Comparison of ENCODE assay signal across 16 mouse cellular contexts in the genomic region with DNA sequence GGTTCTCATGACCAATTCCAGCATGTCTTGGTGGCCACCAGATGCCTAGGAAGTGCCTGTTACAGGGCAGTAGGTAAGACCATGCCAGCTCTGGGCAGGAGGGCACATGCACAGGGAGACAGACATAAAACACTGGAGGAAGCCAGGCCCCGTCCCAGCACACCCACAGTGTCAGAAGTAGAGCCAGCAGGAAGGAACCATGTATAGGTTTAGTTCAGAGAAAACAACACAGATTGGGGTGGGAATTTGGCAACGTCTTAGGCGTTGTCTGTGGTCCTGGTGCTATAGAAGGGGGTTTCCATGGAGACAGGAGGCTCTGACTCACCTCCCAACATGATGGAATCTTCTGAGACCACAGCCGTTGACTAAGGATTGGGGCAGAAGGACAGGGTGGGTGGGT. TPM values are rescaled to one million over a fixed set of nuclear protein-coding genes. Genes with fewer than 3 reads are reported as not detected.
DNase-seq lines count a peak whose midpoint lies in the region; ATAC-seq and TF ChIP-seq lines count a peak whose summit lies in the region.
"Had no signal": no experiment of that assay in that cellular context is flagged by ENCODE, and none has a peak within 500 bp of the region (broad histone marks: within the 10 kb centered on the region; RNA-seq: fewer than 3 reads in every experiment).

No protein-coding gene starts in this region.

- no peak for ATAC-seq in hindbrain, embryonic 13.5 days (ENCODE audit: low FRiP score)
- ATAC-seq: hindbrain, embryonic 16.5 days had no signal

- no peak for TF ChIP-seq POLR2A in testis, adult 2 months (IDR thresholded peaks at IDR 0.05; ENCODE audit: control insufficient read depth, low read depth, low read length)

- no peak overlapping the region for H3K9ac ChIP-seq in hindbrain, embryonic 13.5 days
- H3K9ac ChIP-seq: heart, embryonic 12.5 days; midbrain, embryonic 12.5 days; neural tube, embryonic 13.5 days had no signal

- no peaks in the 10 kb centered on the region for H3K9me3 ChIP-seq in hindbrain, embryonic 13.5 days
- H3K9me3 ChIP-seq: embryonic facial prominence, embryonic 10.5 days; heart, embryonic 12.5 days; midbrain, embryonic 12.5 days; neural tube, embryonic 13.5 days had no signal

- WGBS in hindbrain, embryonic 13.5 days, result 59% methylated on average over 4 of the region's 4 CpGs

- peaks cover 11% of the 10 kb centered on the region for H3K4me1 ChIP-seq in testis, adult 2 months (ENCODE audit: control insufficient read depth, insufficient read depth, low read length)
- 0 out of 2 replicates have a peak, but pooled peaks cover 4% of the 10 kb centered on the region for H3K4me1 ChIP-seq in hindbrain, embryonic 13.5 days (replicated peaks)
- H3K4me1 ChIP-seq: midbrain, embryonic 12.5 days had no signal

- no peaks in the 10 kb centered on the region for H3K27me3 ChIP-seq in testis, adult 2 months (ENCODE audit: control insufficient read depth, insufficient read depth, low read length)
- peaks cover 14% of the 10 kb centered on the region for H3K27me3 ChIP-seq in hindbrain, embryonic 13.5 days

- H3K4me3 ChIP-seq in testis, adult 2 months (ENCODE audit: control insufficient read depth, low read depth, low read length), result peak overlapping the region; percentile 33
- H3K4me3 ChIP-seq in hindbrain, embryonic 13.5 days, result no peak overlapping the region
- H3K4me3 ChIP-seq: embryonic facial prominence, embryonic 10.5 days; heart, embryonic 12.5 days; midbrain, embryonic 12.5 days; neural tube, embryonic 13.5 days had no signal

- H3K4me2 ChIP-seq in hindbrain, embryonic 13.5 days, result no peak overlapping the region
- H3K4me2 ChIP-seq: heart, embryonic 12.5 days; midbrain, embryonic 12.5 days; neural tube, embryonic 13.5 days had no signal

- H3K27ac ChIP-seq in testis, adult 2 months (ENCODE audit: control insufficient read depth, insufficient read depth, low read depth, low read length), result no peak overlapping the region
- no peak overlapping the region for H3K27ac ChIP-seq in hindbrain, embryonic 13.5 days
- H3K27ac ChIP-seq: embryonic facial prominence, embryonic 10.5 days; midbrain, embryonic 12.5 days; neural tube, embryonic 13.5 days had no signal

- peak; percentile 28 for DNase-seq in layer of hippocampus, adult 11-12 months (ENCODE audit: low spot score)
- DNase-seq in layer of hippocampus, adult 9-10 months (ENCODE audit: low spot score), result no peak
- DNase-seq in testis, postnatal 10 days (ENCODE audit: low spot score), result no peak
- peak; percentile 28 to 35 for DNase-seq in frontal cortex, postnatal 36 days (ENCODE audit: low spot score in 2 of 2)
- DNase-seq in telencephalon, adult 2 months (ENCODE audit: low read depth, low spot score), result peak; percentile 88
- DNase-seq in cerebellum, postnatal 4 days (ENCODE audit: low spot score in 2 of 2), result no peak

- no peak for TF ChIP-seq CTCF in testis, adult 2 months (IDR thresholded peaks at IDR 0.05; ENCODE audit: control insufficient read depth, insufficient read depth, insufficient replicate concordance, low read depth, low read length)

- H3K36me3 ChIP-seq in testis, adult 2 months (ENCODE audit: control insufficient read depth, insufficient read depth, low read length), result no peaks in the 10 kb centered on the region
- H3K36me3 ChIP-seq in hindbrain, embryonic 13.5 days, result no peaks in the 10 kb centered on the region
- H3K36me3 ChIP-seq: embryonic facial prominence, embryonic 10.5 days; heart, embryonic 12.5 days; midbrain, embryonic 12.5 days; neural tube, embryonic 13.5 days had no signal

RNA-seq across cellular contexts. Expression of a gene that starts 27.2 kb away (rescaled TPM):
- 5.7 and 6.5 TPM in 2 replicates for polyA plus RNA-seq in testis, adult 2 months (2012; rRNA removed)
- polyA plus RNA-seq in hindbrain, embryonic 13.5 days (2015; fragmentation: Nextera tagmentation; extraction: Ambion mirVana), result not detected in 2 replicates
- polyA plus RNA-seq: liver, embryonic 16.5 days had no signal

RNA-seq across cellular contexts. Expression of a gene that starts 59.9 kb away (rescaled TPM):
- polyA plus RNA-seq in testis, adult 2 months (2012; rRNA removed), result 0.79 TPM in 2 replicates
- polyA plus RNA-seq in hindbrain, embryonic 13.5 days (2015; fragmentation: Nextera tagmentation; extraction: Ambion mirVana), result not detected in 2 replicates
- polyA plus RNA-seq: forebrain, embryonic 11.5 days; hindbrain, embryonic 16.5 days; large intestine, adult 2 months; liver, embryonic 16.5 days; midbrain, embryonic 12.5 days; neural tube, embryonic 13.5 days had no signal

Comparison
In these comparisons a context has a peak if more than half of its experiments do, and no peak if none do; other contexts are left out.
1. DNase-seq: peak in layer of hippocampus, adult 11-12 months (single experiment), frontal cortex, postnatal 36 days (2 of 2) and telencephalon, adult 2 months (single experiment); none in layer of hippocampus, adult 9-10 months (single experiment), testis, postnatal 10 days (single experiment) and cerebellum, postnatal 4 days (0 of 2).